Mouse (Mus musculus) cerebellum, adult 2 months (tissue): ENCODE results near the gene Stx6. TPM values are rescaled to one million over a fixed set of nuclear protein-coding genes. Genes with fewer than 3 reads are reported as not detected.

ENCODE experiments used
- DNase-seq, 2 experiments: peaks; one replicate each; pipeline ENCODE4 v3.0.0; 2021
- H3K27ac ChIP-seq: fragments of 200-500 bp; 2 replicates; pipeline ENCODE4 v1.5.1; 2012; ENCODE audit warnings: low read length, control low read depth, inconsistent platforms; ENCODE audit not compliant: insufficient read depth
- H3K27me3 ChIP-seq: fragments of 200-500 bp; 2 replicates; pipeline ENCODE4 v1.6.1; 2012; ENCODE audit warnings: inconsistent platforms, mild to moderate bottlenecking, low read length, moderate library complexity; ENCODE audit not compliant: control insufficient read depth, insufficient read depth
- H3K4me1 ChIP-seq: fragments of 200-500 bp; 2 replicates; pipeline ENCODE4 v1.6.1; 2011; ENCODE audit warnings: low read length; ENCODE audit not compliant: control insufficient read depth, insufficient read depth
- H3K4me3 ChIP-seq: fragments of 200-500 bp; replicated peaks from 2 replicates; pipeline ENCODE3; 2011; ENCODE audit warnings: mild to moderate bottlenecking, low read depth, low read length, control low read depth; ENCODE audit not compliant: insufficient read depth
- CTCF ChIP-seq: fragments of 200-500 bp; IDR thresholded peaks from 2 replicates; pipeline ENCODE4 v1.5.1; 2011; ENCODE audit warnings: low read depth, mild to moderate bottlenecking, control low read depth, low read length, moderate library complexity, borderline replicate concordance; ENCODE audit not compliant: insufficient read depth
- POLR2A ChIP-seq: fragments of 200-500 bp; IDR thresholded peaks from 2 replicates; pipeline ENCODE4 v1.6.1; 2011; ENCODE audit warnings: low read length, control low read depth, borderline replicate concordance; ENCODE audit not compliant: insufficient read depth
- WGBS: fragments of 180-500 bp; shearing (Covaris S2); methylation state at CpG from one replicate; pipeline ENCODE4 v1.1.7; 2018; 5-methylcytosine and 5-hydroxymethylcytosine counted together
- polyA plus RNA-seq: library from polyadenylated mRNA; depleted of rRNA; stranded (reverse); fragments of >200 nt; gene quantifications from 2 replicates; pipeline ENCODE4 v1.2.3, GENCODE M21; 2012

Stx6 gene
- polyA plus RNA-seq, 1 experiment = 83.2 TPM

- H3K4me3 ChIP-seq = no peak overlapping the region
- H3K27ac ChIP-seq = no peak overlapping the region
- no peaks in the 10 kb centered on the region for H3K27me3 ChIP-seq
- peaks cover 24% of the 10 kb centered on the region for H3K4me1 ChIP-seq
- TF ChIP-seq POLR2A = no peak
- TF ChIP-seq CTCF = no peak
- 89% methylated on average over 11 of the region's 11 CpGs for WGBS
- no peak for DNase-seq
These were observed 78.9 kb downstream of the Stx6 start for GRCm38 (mm10) chr1:155237390-155237789.

- 93% methylated on average over 5 of the region's 5 CpGs for WGBS
- Histone ChIP-seq H3K4me1 (peaks cover 16% of the 10 kb centered on the region), H3K4me3 (no peak overlapping the region), H3K27me3 (no peaks in the 10 kb centered on the region), H3K27ac (no peak overlapping the region)
- no peak for DNase-seq
- TF ChIP-seq CTCF = no peak
These were observed 79.6 kb downstream of the Stx6 start for GRCm38 (mm10) chr1:155238126-155238525.

GRCm38 (mm10) chr1:155239169-155239568 is 80.7 kb downstream of the Stx6 start:
- TF ChIP-seq CTCF (no peak), POLR2A (no peak)
- Histone ChIP-seq H3K4me1 (peaks cover 6% of the 10 kb centered on the region), H3K4me3 (no peak overlapping the region), H3K27me3 (no peaks in the 10 kb centered on the region; the same call in 1 of the 2 replicates), H3K27ac (no peak overlapping the region)
- 94% methylated on average over 4 of the region's 4 CpGs for WGBS
- DNase-seq = peak in 1 of 2 experiments; percentile 5

GRCm38 (mm10) chr1:155239962-155240717 is 81.6 kb downstream of the Stx6 start:
- DNase-seq = peak in 1 of 2 experiments; percentile 18
- Histone ChIP-seq H3K27ac (no peak overlapping the region), H3K4me1 (peaks cover 4% of the 10 kb centered on the region), H3K27me3 (peaks cover 3% of the 10 kb centered on the region; the same call in 1 of the 2 replicates), H3K4me3 (no peak overlapping the region)
- TF ChIP-seq POLR2A (no peak), CTCF (no peak)
- 72% methylated on average over 6 of the region's 6 CpGs for WGBS

GRCm38 (mm10) chr1:155241701-155242487 is 83.4 kb downstream of the Stx6 start:
- peak in 1 of 2 experiments; percentile 9 for DNase-seq
- no peak for TF ChIP-seq POLR2A
- TF ChIP-seq CTCF = no peak
- Histone ChIP-seq H3K27me3 (peaks cover 3% of the 10 kb centered on the region; the same call in 1 of the 2 replicates), H3K4me1 (no peaks in the 10 kb centered on the region), H3K27ac (no peak overlapping the region), H3K4me3 (no peak overlapping the region)
- 82% methylated on average over 12 of the region's 12 CpGs for WGBS

GRCm38 (mm10) chr1:155242488-155242745 is 83.9 kb downstream of the Stx6 start:
- Histone ChIP-seq H3K4me3 (no peak overlapping the region), H3K27me3 (peaks cover 3% of the 10 kb centered on the region; the same call in 1 of the 2 replicates), H3K27ac (no peak overlapping the region), H3K4me1 (no peaks in the 10 kb centered on the region)
- TF ChIP-seq POLR2A (no peak), CTCF (no peak)
- WGBS = 42% methylated on average over 1 of the region's 1 CpGs
- no peak for DNase-seq

GRCm38 (mm10) chr1:155243797-155244770 is 85.6 kb downstream of the Stx6 start, which contains the start of gene BC034090:
BC034090 (minus strand) TSS chr1:155244444.
- H3K27ac ChIP-seq = peak within 1 kb of the TSS; percentile 24; the same call in 1 of the 2 replicates
- WGBS = 10% methylated on average over 84 of the region's 85 CpGs
- peak in 1 of 2 experiments; percentile 42 for DNase-seq

More at GRCm38 (mm10) chr1:155243797-155244770, 85.6 kb downstream of the Stx6 start, which contains the start of gene BC034090:
- Histone ChIP-seq H3K4me3 (peak within 1 kb of the TSS; percentile 47), H3K27me3 (peaks cover 3% of the 10 kb centered on the region; the same call in 1 of the 2 replicates), H3K4me1 (no peaks in the 10 kb centered on the region)
- no peak for TF ChIP-seq POLR2A
- no peak for TF ChIP-seq CTCF
